Mouse (Mus musculus): ENCODE results near the gene Slc36a2. TPM values are rescaled to one million over a fixed set of nuclear protein-coding genes. Genes with fewer than 3 reads are reported as not detected.

The Slc36a2 gene
- total and polyA plus RNA-seq, 3 experiments = not detected

GRCm38 (mm10) chr11:55137646-55138045 lies 47.2 kb downstream of the Slc36a2 start:
- TF ChIP-seq GATA1 (IDR thresholded peaks at IDR 0.05; ENCODE audit: low read depth, low read length) (no peak), MYC (IDR thresholded peaks at IDR 0.05; ENCODE audit: low read depth, low read length) (no peak), USF1 (IDR thresholded peaks at IDR 0.05; ENCODE audit: low read depth, low read length) (no peak), MAFK (IDR thresholded peaks at IDR 0.05; ENCODE audit: borderline replicate concordance, low read depth, low read length) (no peak), MAZ (IDR thresholded peaks at IDR 0.05; ENCODE audit: low read depth, low read length) (no peak), MYB (IDR thresholded peaks at IDR 0.05; ENCODE audit: low read depth, low read length) (no peak), HCFC1 (IDR thresholded peaks at IDR 0.05; ENCODE audit: low read depth, low read length) (no peak), NELFE (IDR thresholded peaks at IDR 0.05; ENCODE audit: low read depth, low read length) (no peak), ELF1 (IDR thresholded peaks at IDR 0.05; ENCODE audit: low read depth, low read length) (no peak), MXI1 (IDR thresholded peaks at IDR 0.05; ENCODE audit: low read depth, low read length) (no peak), SIN3A (IDR thresholded peaks at IDR 0.05; ENCODE audit: low read length) (no peak), MEF2A (IDR thresholded peaks at IDR 0.05; ENCODE audit: extremely low read depth, insufficient replicate concordance, low read depth, low read length, poor library complexity, severe bottlenecking) (no peak), POLR2A (IDR thresholded peaks at IDR 0.05; ENCODE audit: control insufficient read depth in 1 of 2, insufficient read depth in 1 of 2, low read depth in 1 of 2, low read length in 2 of 2, poor library complexity in 1 of 2) (no peak), RAD21 (IDR thresholded peaks at IDR 0.05; ENCODE audit: low read depth, low read length) (no peak), CHD1 (IDR thresholded peaks at IDR 0.05; ENCODE audit: low read depth, low read length) (no peak), SMC3 (IDR thresholded peaks at IDR 0.05; ENCODE audit: low read depth, low read length) (no peak)
- no peaks in the 10 kb centered on the region; a peak in 1 of 4 replicates for H3K27me3 ChIP-seq (ENCODE audit: control insufficient read depth in 1 of 2, insufficient read depth in 2 of 2, low read length in 2 of 2)
- no peak overlapping the region for H3K4me3 ChIP-seq (ENCODE audit: control insufficient read depth in 1 of 2, insufficient read depth in 1 of 2, low read depth in 2 of 2, low read length in 2 of 2)
- no peak overlapping the region for H3K27ac ChIP-seq (ENCODE audit: control insufficient read depth, low read depth, low read length)
- H3K4me1 ChIP-seq (ENCODE audit: control insufficient read depth in 1 of 2, insufficient read depth in 2 of 2, low read length in 2 of 2) = peaks cover 9 to 11% of the 10 kb centered on the region in 2 experiments
- no peak overlapping the region for H3K9ac ChIP-seq (ENCODE audit: control insufficient read depth, low read depth, low read length, poor library complexity, severe bottlenecking)
- H3K9me3 ChIP-seq (replicated peaks; ENCODE audit: insufficient read depth, low read length) = no peaks in the 10 kb centered on the region
- DNase-seq (ENCODE audit: low read depth, low spot score) = no peak
- no peaks in the 10 kb centered on the region for H3K79me2 ChIP-seq (ENCODE audit: control insufficient read depth, insufficient read depth, low read length, poor library complexity)
- peaks cover 0 to 11% of the 10 kb centered on the region in 2 experiments; a peak in 2 of 4 replicates for H3K36me3 ChIP-seq (ENCODE audit: control insufficient read depth in 1 of 2, insufficient read depth in 2 of 2, low read length in 2 of 2)

DNA sequence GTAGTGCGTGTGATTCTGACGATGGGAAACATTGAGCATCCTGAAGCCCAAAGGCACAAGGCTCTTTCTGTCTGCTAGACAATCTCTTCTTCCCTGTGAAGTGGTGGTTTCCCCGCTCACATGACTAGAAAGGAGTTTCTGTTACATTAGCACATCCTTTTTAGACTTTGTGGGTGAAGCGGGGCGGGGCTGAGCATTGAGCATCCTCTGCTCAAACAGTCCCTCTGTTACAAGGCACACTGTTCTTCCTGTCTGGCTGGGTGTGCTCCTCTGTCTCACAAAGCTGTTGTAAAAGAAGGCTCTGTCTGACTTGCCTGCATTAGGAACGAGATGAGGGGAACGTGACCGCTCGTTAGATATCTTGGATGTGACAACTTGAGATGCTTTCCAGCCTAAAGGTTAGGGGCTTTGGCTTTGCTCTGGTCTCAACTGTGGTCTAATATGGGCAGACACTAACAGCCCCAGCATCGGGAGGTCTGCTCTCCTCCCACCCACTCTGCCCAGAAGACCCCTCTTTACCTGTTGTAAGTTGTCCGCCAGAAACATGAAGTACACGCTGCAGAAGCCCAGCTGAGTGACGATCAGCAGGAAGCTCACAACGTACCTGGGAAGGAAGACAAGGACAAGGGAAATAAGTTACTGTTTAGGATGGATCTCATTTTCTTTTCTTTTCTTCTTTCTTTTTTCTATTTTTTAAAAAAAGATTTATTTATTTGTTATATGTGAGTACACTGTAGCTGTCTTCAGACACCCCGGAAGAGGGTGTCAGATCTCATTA lies 47.9 kb downstream of the Slc36a2 start:
- H3K79me2 ChIP-seq (ENCODE audit: control insufficient read depth, insufficient read depth, low read length, poor library complexity) = no peaks in the 10 kb centered on the region
- H3K9ac ChIP-seq (ENCODE audit: control insufficient read depth, low read depth, low read length, poor library complexity, severe bottlenecking) = no peak overlapping the region
- H3K4me3 ChIP-seq (ENCODE audit: control insufficient read depth in 1 of 2, insufficient read depth in 1 of 2, low read depth in 2 of 2, low read length in 2 of 2) = no peak overlapping the region
- peaks cover 13% of the 10 kb centered on the region in 2 experiments for H3K4me1 ChIP-seq (ENCODE audit: control insufficient read depth in 1 of 2, insufficient read depth in 2 of 2, low read length in 2 of 2)
- no peak for TF ChIP-seq CHD2 (IDR thresholded peaks at IDR 0.05; ENCODE audit: low read length)
- TF ChIP-seq TBP (IDR thresholded peaks at IDR 0.05; ENCODE audit: low read depth, low read length) = no peak
- no peak for TF ChIP-seq UBTF (IDR thresholded peaks at IDR 0.05; ENCODE audit: borderline replicate concordance, insufficient read depth, low read depth, low read length)
- no peak for TF ChIP-seq EP300 (IDR thresholded peaks at IDR 0.05; ENCODE audit: low read depth in 1 of 2, low read length in 2 of 2)
- no peak for TF ChIP-seq POLR2A (IDR thresholded peaks at IDR 0.05; ENCODE audit: control insufficient read depth in 1 of 2, insufficient read depth in 1 of 2, low read depth in 1 of 2, low read length in 2 of 2, poor library complexity in 1 of 2)
- peaks cover 0 to 15% of the 10 kb centered on the region in 2 experiments; a peak in 2 of 4 replicates for H3K36me3 ChIP-seq (ENCODE audit: control insufficient read depth in 1 of 2, insufficient read depth in 2 of 2, low read length in 2 of 2)
- H3K27me3 ChIP-seq (ENCODE audit: control insufficient read depth in 1 of 2, insufficient read depth in 2 of 2, low read length in 2 of 2) = no peaks in the 10 kb centered on the region; a peak in 1 of 4 replicates
- H3K27ac ChIP-seq (ENCODE audit: control insufficient read depth, low read depth, low read length) = no peak overlapping the region
- H3K9me3 ChIP-seq (replicated peaks; ENCODE audit: insufficient read depth, low read length) = no peaks in the 10 kb centered on the region
- no peak for DNase-seq (ENCODE audit: low read depth, low spot score)

Measured in MEL (cell line).